Mouse (Mus musculus) lung, adult 2 months (tissue): Measurements from ENCODE around the gene Ntng1. TPM values are rescaled to one million over a fixed set of nuclear protein-coding genes. Genes with fewer than 3 reads are reported as not detected.

Experiments
- DNase-seq: peaks from one replicate; pipeline ENCODE4 v3.0.0; 2022
- H3K4me1 ChIP-seq: fragments of 200-500 bp; 2 replicates; pipeline ENCODE4 v1.6.1; 2011; ENCODE audit warnings: low read length; ENCODE audit not compliant: control insufficient read depth, insufficient read depth
- H3K4me3 ChIP-seq: fragments of 200-500 bp; replicated peaks from 2 replicates; pipeline ENCODE3; 2011; ENCODE audit warnings: low read depth, mild to moderate bottlenecking, control low read depth, low read length; ENCODE audit errors: extremely low read depth
- CTCF ChIP-seq: fragments of 200-500 bp; IDR thresholded peaks from 2 replicates; pipeline ENCODE4 v1.5.1; 2011; ENCODE audit warnings: mild to moderate bottlenecking, low read length, control low read depth; ENCODE audit not compliant: insufficient read depth
- POLR2A ChIP-seq: fragments of 200-500 bp; IDR thresholded peaks from 2 replicates; pipeline ENCODE4 v1.6.1; 2011; ENCODE audit warnings: low read depth, mild to moderate bottlenecking, control low read depth, low read length, borderline replicate concordance; ENCODE audit errors: extremely low read depth
- WGBS: fragments of 180-500 bp; shearing (Covaris S2); methylation state at CpG from one replicate; pipeline ENCODE4 v1.1.7; 2018; 5-methylcytosine and 5-hydroxymethylcytosine counted together
- polyA plus RNA-seq: library from polyadenylated mRNA; depleted of rRNA; stranded (reverse); fragments of >200 nt; gene quantifications from 2 replicates; pipeline ENCODE4 v1.2.3, GENCODE M21; 2012

Gene Ntng1
- polyA plus RNA-seq, 1 experiment: 0.58 TPM

DNA sequence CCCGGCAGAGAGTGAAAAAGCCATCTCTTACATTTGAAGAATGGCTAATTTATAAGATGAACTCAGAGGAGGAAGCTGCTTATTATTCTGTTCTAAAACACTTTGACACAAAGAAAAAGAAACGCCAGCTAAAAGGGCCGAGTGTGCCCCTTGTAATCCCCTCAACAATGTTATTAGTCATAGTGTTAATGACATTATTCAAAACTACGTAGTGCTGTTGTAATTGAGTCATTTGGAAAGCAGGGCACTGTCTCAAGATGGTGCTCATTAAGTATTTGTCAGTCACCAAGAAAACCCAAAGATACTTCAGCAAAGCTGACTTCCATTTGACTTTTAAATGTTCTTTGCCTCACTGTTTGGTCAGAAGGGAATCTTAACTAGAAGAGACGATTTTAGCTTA, 143.5 kb downstream of the Ntng1 start:
- DNase-seq: no peak
- TF ChIP-seq CTCF (no peak), POLR2A (no peak)

DNA sequence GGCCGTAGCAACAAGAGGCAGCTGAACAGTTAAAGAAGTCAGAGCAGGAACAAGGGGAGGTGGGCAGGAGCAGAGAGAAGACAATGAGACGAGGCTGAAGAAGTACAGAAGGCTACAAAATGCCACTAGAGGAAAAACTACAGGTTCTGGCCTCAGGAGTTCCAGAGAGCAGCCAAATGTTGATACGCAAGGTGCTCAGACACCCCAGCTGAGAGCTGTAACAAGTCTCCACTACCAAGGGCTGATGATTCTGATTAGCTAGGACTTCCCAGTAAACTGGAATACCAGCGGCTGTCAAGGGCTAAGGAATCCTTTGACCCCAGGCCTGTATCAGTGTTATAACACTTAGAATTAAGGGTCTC, 148.2 kb downstream of the Ntng1 start:
- 64% methylated on average over 4 of the region's 4 CpGs for WGBS
- DNase-seq: no peak
- TF ChIP-seq CTCF (no peak), POLR2A (no peak)
- H3K4me3 ChIP-seq: no peak overlapping the region
- no peaks in the 10 kb centered on the region for H3K4me1 ChIP-seq

More for the DNA sequence above, 143.5 kb downstream of the Ntng1 start:
- Histone ChIP-seq H3K4me3 (no peak overlapping the region), H3K4me1 (no peaks in the 10 kb centered on the region)
- WGBS: 47% methylated on average over 5 of the region's 5 CpGs

DNA sequence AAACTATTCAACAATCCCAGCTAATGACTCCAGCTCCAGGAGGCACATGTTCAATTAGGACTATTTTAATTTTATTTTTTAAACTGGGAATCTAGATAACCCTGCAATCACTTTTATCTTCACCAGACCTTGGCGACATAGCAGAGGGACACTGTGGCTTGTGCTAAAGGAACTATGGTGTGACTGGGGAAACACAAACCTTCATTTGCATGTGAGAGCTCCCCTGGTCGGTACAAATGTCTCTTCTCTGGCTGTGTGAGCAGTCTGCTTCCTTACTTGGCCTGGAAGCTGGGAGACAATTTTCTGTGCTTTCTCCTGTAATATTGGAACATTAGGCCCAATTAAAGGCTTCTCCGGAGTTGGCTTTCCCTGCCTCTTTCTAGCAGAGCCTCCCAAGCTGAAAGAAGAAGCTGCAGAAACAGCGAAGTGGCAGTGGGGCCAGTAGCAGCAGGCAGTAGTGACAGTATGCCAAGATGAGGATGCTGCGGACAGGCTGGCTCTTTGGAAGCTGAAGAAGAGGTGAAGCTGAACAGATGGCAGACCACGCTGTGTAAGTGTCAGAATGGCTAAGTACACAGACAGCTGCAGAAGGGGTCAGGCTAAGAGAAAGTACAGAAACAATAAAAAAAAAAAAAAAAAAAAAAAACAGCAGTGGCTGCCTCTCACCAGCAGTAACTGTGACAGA, 148.7 kb downstream of the Ntng1 start:
- no peak for DNase-seq
- 45% methylated on average over 6 of the region's 6 CpGs for WGBS
- H3K4me3 ChIP-seq: no peak overlapping the region
- H3K4me1 ChIP-seq: no peaks in the 10 kb centered on the region
- no peak for TF ChIP-seq CTCF

DNA sequence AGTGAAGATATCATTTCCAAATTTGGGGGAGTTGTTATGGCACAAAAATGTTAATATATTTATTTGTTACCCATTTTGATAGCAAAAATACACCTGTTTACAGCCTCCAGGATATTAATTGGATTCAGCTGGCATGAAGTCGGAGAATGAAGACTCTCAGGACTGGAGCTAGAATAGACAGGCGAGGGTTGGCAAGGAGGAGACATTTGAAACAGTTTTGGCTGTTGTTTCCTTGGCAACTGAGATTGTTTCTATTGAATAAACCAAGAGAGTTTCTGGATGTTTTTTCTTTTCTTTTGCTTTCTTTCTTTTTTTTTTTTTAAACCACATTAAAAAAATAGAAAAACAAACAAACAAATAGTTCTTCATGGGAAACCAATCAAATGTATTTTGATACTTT, 159.7 kb downstream of the Ntng1 start:
- TF ChIP-seq POLR2A (no peak), CTCF (no peak)

DNA sequence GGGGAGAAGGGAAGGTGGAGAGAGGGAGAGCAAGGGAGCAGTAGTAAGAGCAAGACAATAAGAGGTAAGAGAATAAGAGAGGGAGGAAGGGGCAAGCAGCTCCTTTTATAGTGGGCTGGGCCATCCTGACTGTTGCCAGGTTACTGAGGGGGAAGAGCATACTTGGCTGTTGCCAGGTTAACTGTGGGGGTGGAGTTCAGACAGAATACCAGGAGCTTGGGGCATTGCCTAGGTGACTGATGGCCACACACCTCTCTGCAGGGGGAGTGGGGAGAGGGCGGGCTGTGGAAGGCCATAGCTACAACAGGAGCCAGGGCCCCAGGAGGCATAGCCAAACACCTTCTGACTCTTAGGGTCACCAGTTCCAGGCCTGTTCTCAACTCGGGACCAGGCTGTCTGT, 166.2 kb downstream of the Ntng1 start:
- DNase-seq: no peak
- WGBS: 64% methylated on average over 2 of the region's 2 CpGs
- Histone ChIP-seq H3K4me3 (no peak overlapping the region), H3K4me1 (no peaks in the 10 kb centered on the region)
- no peak for TF ChIP-seq CTCF

More for the DNA sequence above, 159.7 kb downstream of the Ntng1 start:
- Histone ChIP-seq H3K4me3 (no peak overlapping the region), H3K4me1 (no peaks in the 10 kb centered on the region)
- no peak for DNase-seq
- 43% methylated on average over 2 of the region's 2 CpGs for WGBS

DNA sequence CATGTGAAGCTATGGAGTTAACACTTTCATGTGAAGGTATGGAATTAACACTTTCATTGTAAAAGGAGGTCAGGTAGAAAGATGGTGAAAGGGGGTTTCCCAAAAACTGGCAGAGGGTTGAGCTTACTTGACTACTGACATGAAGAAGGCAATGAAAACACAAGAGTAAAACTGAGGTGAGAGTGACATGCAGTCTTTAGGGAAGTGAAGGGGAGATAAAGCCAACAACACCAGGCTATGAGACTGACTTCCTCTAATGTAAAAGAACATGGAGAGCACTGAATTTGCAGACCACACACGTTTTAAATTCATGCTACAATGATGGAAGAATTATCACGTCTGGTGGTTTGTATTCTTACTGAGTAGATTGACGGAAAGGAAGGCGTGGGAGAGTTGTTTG, 168.7 kb downstream of the Ntng1 start:
- Histone ChIP-seq H3K4me3 (no peak overlapping the region), H3K4me1 (no peaks in the 10 kb centered on the region)
- WGBS: 54% methylated on average over 4 of the region's 4 CpGs
- TF ChIP-seq CTCF (no peak), POLR2A (no peak)
- no peak for DNase-seq

DNA sequence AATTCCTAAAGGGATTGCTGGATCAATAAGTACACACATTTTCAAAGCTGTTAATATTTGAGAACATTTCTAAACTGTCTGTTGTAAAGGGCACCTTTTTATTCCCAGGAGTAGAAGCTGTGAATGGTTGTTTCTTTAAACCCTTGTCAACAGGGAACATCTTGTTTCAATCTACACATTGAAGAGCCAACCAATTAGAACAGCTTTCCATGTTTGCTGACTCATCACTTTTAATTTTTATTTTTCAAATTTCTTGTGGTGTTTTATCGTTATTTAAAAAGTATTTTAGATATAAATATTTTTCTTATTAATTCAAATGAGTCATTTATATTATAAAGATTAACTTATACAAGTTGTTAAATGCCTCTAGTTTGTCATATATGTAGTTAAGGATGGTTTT, 172.3 kb downstream of the Ntng1 start:
- Histone ChIP-seq H3K4me1 (no peaks in the 10 kb centered on the region), H3K4me3 (no peak overlapping the region)
- TF ChIP-seq POLR2A (no peak), CTCF (no peak)
- WGBS: 61% methylated on average over 1 of the region's 1 CpGs
- no peak for DNase-seq

DNA sequence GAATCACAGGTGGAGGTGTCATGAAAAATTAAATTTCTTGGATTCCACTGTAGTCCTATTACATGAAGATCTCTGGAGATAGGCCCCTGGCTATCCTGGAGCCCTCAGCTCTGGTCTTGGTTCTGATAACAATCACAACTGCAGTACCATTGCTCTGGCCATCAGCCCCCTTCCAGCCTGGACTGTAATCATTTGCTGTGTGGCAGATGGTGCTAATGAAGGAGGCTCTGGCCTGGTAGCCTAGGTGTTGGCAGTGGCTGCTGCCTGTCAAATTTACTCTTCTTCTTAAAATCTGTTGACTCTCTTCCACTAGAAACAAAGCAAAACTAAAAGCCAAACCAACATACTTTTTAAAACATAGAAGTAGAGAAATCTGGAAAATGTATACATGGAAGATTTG, 173.6 kb downstream of the Ntng1 start:
- TF ChIP-seq CTCF (no peak), POLR2A (no peak)
- no peak for DNase-seq
- no peaks in the 10 kb centered on the region for H3K4me1 ChIP-seq
- no peak overlapping the region for H3K4me3 ChIP-seq

DNA sequence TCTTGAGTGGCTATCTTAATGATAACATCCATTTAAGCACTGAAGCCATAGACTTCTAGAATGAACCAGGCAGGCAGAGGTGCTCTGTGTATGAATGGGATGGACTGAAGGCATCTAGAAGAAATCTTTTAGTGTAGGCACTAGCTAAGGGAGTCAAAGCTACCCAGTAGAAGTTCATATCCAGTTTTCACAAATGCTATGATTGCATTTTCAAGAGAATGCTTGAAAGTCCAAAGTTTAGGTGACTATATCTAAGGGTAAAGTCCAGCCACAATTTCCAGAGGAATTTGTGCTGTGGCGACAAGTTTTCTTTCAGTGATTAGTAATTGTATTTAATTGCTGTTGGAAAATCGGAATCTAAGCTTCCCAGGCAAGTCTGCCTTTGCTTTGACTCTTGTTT, 181.2 kb downstream of the Ntng1 start:
- Histone ChIP-seq H3K4me3 (no peak overlapping the region), H3K4me1 (no peaks in the 10 kb centered on the region)
- WGBS: 88% methylated on average over 2 of the region's 2 CpGs
- TF ChIP-seq POLR2A: no peak
- TF ChIP-seq CTCF: no peak
- no peak for DNase-seq

DNA sequence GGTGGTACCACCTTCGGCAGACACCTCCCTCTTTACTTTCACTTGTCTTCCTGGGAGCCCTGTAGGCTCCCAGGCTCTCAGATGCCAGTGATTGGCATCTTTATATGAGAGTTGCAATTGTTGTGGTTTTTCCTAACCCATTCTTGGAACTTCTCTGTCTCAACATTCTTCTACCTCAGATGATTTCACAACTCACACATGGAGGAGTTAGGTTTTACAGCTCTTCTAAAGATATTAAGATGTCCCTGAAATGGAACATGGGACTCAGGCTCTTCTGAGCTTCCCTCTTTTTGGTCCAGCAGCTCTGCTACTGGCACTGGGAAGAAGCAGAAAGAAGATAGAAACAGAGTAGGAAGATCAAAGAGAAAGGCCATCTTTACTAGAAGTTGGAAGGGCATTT, 200.9 kb downstream of the Ntng1 start:
- WGBS: 93% methylated on average over 1 of the region's 1 CpGs
- H3K4me3 ChIP-seq: no peak overlapping the region
- no peaks in the 10 kb centered on the region for H3K4me1 ChIP-seq
- no peak for DNase-seq
- TF ChIP-seq CTCF (no peak), POLR2A (no peak)

DNA sequence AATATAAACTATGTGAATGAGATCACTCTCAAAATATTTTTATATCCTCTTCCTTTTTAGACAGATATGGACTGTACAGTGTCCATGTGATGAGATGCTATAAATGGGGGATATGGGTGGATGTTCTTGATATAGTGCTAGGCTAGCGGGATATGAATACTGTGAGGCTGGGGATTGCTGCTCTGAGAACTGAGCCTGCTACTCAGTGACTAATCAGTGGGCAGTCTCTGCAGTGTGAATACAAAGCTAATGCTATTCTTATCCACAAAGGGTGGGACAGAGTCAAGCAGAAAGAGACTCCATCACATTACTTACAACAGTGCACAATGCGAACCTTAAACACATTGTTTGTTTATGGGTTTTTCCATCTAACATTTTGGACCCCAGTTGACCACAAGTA, 206.2 kb downstream of the Ntng1 start:
- WGBS: 78% methylated on average over 2 of the region's 2 CpGs
- DNase-seq: no peak
- no peaks in the 10 kb centered on the region for H3K4me1 ChIP-seq
- no peak overlapping the region for H3K4me3 ChIP-seq
- no peak for TF ChIP-seq POLR2A
- TF ChIP-seq CTCF: no peak

DNA sequence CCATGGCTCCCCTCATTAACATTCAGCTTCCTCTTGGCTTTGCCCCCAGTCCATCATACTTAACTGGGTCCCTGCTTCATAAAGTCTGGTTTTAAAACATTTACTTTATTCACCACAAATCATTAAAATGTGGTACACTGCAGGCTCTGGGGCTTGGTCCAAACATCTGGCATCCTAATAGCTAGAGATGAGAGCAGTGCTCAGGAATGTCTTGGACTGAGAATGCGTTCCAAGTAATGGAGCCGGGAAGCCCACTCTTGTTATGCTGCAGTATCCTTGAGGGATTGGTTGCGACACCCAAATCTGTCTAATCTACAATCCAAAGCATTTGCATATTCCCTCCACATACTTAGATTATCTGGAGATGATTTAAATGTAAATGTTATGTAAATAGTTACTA, 207.5 kb downstream of the Ntng1 start:
- Histone ChIP-seq H3K4me1 (no peaks in the 10 kb centered on the region), H3K4me3 (no peak overlapping the region)
- 58% methylated on average over 3 of the region's 3 CpGs for WGBS
- DNase-seq: no peak
- TF ChIP-seq CTCF (no peak), POLR2A (no peak)
